Mouse (Mus musculus) layer of hippocampus, adult 18-20 months (tissue): Measurements from ENCODE around the gene Abca7. TPM values are rescaled to one million over a fixed set of nuclear protein-coding genes. Genes with fewer than 3 reads are reported as not detected.
A peak's percentile ranks its signal among the peaks of the same experiment; 100 is the strongest.

Experiments used
- DNase-seq, 2 experiments: peaks; one replicate each; pipeline ENCODE4 v3.0.0; 2022; ENCODE audit warnings: low spot score in 2 of 2
- total RNA-seq, 2 experiments: library from RNA; stranded (reverse); gene quantifications; 2 replicates each; pipeline ENCODE4 v1.2.3; 2021

Gene Abca7
- total RNA-seq, 2 experiments from 2014 or later, result 10.2 to 12.0 TPM

DNA sequence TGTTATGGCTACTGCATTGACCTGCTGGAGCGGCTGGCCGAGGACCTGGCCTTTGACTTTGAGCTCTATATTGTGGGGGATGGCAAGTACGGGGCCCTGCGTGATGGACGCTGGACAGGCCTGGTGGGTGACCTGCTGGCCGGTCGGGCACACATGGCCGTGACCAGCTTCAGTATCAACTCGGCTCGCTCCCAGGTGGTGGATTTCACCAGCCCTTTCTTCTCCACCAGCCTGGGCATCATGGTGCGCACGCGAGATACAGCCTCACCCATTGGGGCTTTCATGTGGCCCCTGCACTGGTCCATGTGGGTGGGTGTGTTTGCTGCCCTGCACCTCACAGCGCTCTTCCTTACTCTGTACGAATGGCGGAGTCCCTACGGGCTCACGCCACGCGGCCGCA, 22.2 kb upstream of the Abca7 start:
- no peak for DNase-seq

DNA sequence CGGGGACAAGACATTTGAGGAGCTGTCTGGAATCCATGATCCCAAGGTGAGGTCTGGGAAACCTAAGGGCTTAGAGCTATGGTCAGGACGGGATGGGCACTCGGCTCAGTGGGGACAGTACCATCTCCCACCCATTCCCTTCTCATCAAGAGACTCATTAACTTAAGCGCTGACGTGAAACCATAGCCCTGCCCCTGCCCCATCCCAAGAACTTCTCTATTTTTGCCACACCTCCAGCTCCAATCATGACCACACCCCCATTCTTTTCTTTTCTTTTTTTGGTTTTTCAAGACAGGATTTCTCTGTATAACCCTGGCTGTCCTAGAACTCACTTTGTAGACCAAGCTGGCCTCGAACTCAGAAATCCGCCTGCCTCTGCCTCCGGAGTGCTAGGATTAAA, 21.6 kb upstream of the Abca7 start:
- DNase-seq, result no peak

DNA sequence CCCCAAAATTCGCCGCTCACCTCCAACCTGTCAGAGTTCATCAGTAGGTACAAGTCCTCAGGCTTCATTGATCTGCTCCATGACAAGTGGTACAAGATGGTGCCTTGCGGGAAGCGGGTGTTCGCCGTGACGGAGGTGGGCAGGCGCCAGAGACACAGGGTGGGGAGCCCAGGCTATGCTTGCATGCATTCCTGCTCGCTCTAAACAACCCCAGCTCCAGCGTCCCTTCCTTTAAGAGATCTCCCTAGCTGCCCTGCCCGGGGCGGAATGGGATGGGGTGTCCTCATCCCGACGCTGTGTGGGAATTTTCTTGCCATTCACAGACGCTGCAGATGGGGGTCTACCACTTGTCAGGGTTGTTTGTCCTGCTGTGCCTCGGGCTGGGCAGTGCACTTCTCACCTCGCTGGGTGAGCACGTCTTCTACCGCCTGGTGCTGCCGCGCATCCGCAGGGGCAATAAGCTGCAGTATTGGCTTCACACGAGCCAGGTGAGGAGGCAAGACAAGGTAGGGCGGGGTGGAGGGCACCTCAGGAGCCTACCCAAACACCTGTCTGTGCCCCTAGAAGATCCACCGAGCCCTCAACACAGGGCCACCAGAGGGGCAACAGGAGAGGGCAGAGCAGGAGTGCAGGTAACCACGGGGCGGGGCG, 20.1 kb upstream of the Abca7 start:
- DNase-seq, result no peak

DNA sequence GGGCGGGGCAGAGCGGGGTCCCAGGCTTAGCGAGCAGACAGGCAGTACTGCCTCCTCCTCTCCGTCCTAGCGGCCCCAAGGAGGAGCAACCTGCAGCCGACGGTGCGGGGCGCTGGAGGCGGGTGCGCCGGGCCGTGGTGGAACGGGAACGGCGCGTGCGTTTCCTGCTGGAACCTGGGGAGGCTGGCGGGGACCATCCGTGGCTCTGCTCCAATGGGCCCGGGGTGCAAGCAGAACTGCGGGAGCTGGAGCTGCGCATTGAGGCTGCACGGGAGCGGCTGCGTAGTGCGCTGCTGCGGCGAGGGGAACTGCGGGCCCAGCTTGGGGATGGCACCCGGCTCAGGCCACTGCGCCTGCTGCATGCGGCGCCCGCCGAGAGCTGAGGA, 19.6 kb upstream of the Abca7 start:
- DNase-seq, result no peak

DNA sequence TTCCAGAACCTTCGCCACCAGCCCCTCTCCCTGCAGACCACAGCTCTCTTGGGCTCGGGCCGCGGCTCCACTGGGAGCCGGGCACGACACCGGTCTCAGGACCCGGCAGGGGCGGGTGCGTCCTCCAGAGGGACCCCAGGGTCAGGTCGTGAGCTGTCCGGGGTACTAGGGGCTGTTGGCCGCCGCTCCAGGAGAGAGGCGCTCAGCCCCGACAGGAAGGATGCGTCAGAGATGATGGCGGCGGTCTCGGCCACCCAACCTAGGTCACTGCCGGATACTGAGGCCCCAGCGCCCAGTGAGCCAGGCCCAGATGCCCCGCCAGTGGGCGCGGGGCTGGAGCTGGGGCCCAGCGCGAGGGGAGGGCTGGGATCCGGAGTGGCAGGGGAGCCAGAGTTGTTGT, 19.0 kb upstream of the Abca7 start:
- no peak for DNase-seq

DNA sequence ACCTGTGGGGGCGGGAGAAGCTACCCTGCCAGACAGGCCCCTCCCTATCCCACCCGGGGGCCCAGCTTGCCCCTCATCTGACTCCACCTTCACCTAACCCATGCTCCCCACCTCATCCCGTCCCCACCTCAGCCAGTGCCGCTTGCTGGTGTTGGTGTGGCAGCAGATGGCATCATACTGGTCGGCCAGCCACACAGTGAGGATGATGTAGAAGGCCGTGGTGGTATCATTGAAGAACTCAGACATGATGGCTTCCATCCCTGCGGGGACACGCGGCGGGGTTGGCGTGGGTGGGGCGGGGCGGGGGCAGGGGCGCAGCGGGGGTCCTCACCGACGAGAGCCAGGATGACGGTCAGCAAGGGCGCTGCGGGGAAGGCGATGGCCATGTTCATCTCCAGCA, 18.2 kb upstream of the Abca7 start:
- DNase-seq, result no peak

DNA sequence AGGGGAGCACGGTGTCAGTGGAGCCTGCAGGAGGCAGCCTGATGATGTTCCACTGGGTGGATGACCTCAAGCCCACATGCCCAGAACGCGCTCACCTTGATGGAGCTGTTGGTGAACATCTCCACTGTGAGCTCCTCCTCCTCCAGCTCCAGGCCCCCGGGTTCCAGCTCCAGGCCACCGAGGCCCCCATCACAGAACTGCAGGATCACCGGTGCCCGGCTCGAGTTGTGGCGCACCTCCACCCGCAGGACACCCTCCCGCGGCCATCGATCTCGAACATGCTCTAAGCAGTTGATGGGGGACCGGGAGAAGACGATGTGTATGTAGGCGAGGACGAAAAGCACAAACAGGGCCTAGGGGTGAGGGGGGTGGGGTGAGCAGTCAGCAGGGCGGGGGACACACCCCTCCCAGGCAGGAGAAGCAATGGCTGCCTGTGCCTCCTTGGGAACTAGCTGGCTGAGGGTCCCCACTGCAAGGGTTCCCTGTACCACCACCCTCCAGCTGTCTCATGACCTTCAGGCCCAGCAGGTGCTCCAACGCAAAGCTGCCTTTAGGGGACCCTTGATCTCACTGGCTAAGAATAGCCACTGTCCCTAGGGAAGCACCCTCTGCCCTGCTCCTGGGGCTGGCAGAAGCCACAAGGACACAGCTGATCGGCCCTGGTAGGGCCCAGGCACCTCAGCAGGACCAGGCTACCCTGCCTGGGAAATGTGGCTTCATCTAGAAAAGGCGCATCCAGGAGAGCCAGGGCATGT, 16.7 kb upstream of the Abca7 start:
- DNase-seq, result no peak

DNA sequence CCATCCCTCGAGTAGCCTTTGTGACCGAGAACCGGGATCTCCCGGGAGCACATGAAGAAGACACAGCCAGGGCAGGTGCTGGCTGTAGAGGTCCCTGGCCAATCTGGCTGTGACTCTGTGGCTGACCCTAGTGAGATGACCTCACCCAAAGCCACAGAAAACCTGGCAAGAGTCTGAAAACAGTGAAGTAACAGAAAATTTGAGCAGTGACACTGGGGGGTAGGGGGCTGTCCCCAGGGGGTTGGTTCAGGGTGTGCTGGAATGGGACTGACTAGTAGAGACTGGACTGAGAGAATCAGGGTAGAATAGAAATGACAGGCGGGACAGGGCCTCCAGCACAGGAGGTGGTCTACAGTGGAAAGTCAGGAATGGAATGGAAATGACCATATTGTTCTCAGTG, 13.1 kb upstream of the Abca7 start:
- DNase-seq, result no peak

DNA sequence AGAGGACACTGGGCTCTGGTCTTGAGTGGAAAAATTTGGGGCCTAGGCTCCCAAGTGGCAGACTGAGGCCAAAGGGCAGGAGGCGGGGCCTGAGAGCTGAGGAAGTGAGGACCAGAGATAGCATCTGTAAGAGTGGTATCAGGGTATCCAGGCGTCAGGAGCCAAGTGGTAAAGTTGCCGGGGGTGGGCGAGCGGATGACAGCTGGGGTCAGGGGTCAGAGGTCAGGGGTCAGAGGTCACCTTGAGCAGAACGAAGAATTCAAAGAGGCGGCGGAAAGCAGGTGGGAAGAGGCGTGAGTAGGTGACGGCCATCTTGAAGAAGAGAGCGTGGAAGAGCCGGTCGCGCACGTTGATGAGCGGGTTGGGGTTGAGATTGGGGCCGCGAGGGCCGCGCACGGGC, 12.6 kb upstream of the Abca7 start:
- peak in 1 of 2 experiments; percentile 69 for DNase-seq

DNA sequence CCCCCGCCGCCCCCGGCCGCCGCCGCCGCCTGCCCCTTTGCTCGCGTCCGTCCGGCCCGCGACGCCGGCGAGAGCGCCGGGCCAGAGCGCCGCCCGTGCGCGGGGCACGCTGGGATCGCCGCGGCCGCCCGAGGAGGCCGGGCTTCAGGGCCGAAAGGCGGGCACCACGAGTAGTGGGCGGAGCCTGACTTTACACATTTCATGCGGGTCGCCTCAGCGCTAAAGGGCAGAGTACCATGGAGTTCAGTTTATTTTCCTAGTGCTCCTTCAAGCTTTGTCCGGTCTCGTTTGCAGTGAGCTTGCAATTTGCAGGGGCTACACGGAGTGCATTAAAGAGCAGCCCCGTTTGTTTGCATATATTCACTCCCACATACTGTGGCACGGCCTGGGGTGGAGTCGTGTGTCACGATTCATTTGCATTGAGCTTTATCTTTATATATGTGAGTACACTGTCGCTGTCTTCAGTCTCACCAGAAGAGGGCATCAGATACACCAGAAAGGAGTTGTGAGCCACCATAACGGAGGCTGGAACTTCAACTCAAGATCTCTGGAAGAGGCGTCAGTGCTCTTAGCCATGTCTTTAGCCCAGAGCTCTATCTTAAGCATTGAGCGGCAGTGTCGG, 12.0 kb upstream of the Abca7 start, which contains the start of gene Tmem259:
Gene Tmem259 (minus strand): TSS at position 136 of the 622 bp plus-strand sequence.
- DNase-seq, result peak; percentile 78 to 88

DNA sequence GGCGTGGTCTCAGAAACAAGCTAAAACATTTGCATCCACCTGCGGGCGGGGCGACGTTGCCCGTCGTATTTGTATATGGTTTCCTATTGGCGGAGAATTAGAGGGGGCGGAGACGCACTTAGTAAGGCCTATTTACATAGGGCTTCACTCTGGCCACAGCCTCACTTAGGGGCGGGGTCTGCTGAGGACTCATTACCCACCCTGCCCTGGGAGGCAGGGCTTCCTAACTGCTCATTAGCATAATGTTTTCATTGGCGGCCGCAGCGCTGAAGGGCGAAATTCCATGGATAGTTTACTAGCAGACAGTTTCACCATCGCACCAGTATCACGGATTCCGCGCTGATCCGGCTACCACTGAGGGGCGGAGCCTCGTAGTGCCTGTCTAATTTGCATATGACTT, 11.4 kb upstream of the Abca7 start:
- peak; percentile 95 to 99 for DNase-seq

DNA sequence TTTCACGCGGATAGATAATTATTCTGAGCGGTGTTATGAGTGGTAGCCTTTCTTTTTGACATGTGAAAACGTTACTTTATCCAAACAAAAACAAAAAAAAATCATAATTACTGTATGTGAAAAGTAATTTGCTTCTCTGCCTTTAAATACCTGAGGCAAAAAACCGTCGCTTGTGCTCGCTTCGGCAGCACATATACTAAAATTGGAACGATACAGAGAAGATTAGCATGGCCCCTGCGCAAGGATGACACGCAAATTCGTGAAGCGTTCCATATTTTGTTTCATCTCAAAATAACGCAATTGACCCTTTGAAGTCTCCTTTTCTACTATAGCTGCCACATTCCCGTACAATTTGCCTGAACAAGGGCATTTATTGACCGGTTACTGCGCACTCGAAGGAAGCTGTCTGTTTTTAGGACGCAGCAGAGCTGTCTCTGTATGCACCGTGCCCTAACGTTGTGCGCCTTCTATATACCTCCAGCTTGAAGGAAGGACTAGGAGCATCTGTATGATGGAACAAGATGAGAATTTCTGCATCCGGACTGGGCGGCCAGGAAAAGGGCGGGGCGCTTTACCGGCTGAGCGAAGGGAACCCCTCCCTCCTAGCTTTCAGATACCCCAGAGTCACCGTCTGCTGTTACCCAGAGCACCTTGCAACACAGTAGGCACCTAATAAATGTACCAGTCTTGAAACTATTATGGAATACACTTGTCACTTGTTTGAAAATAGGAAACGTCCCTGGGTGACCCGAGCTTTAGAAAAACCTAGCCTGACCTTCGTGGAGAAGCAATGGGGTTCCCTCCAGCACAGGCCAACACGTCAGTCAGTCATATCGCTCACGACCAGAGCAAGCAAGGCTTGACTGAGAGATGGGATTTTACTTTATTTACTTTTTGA, 10.7 kb upstream of the Abca7 start:
- DNase-seq, result peak; percentile 61 to 77

DNA sequence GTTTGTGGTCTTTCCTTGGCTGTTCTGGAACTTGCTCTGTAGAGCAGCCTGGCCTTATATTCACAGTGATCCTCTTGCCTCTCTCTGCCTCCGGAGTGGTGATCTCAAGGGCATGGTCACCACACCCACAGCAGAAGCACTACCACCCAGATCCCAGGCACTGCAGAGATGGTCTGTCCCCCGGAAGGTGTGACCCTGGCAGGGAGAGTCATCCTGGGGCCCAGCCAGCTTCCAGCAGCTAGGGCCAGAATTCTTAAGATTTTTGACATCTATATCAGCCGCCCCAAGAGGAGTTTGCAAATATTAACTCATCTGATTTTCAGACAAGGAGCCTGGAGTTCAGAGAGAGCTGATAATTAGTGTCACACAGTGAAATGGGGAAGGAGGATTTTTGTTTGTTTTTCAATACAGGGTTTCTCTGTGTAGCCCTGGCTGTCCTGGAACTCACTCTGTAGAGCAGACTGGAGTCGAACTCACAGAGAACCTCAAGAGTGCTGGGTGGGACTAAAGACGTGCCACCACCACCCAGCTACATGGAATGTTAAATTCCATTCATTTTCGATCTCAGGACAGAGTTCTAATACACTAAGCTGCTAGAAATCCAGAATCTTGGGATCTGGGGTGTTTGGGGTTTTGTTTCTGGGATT, 9.9 kb upstream of the Abca7 start:
- DNase-seq, result no peak

DNA sequence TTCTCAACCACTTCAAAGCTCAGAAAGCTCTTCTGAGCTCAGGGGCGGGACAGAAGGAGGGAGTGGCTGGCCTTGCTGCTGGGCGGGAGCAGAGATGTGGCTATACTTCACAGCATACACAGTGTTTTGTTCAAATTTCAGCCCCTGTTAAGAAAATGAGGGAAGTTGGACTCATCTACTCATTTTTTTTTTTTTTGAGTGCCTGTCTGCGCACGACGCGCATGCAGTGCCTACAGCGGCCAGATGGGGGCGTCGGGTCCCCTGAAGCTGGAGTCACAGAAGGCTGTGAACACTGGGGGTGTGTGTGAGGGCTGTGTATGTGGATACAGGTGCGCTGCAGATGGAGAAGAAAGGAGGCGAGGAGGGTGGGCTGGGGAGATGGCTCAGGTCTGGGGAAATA, 9.3 kb upstream of the Abca7 start:
- DNase-seq, result peak; percentile 62 to 90

DNA sequence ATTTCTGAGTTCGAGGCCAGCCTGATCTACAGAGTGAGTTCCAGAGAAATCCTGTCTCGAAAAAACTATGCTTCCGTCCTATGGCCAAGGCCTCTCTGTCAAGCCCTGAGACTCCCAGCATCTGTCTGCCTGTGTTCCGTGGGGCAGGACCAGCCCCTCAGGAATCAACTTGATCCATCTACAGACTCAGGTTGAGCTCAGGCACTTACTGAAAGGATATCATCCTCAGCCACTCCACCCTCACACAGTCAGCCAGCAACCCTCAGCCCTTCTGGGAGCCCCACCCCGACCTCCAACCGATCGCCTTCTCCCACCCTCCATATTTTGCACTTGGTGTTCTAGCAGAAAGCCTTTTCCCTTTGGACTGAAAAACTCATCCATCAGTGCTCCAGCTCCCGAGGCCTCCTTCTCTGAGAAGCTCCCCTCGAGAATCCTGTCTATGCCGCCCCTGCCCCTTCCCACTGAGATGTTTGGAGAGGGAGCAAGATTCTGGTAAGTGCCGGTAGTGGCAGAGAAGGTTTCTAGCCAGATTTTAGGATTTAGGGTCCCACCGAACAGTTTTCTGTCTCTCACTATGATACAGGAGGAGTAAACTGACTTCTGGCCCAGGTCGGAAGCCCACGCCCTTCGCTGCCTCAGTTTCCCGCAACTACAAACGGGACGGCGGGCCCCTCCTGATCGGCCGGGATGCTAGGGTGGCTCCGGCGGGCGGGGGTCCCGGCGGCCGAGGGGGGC, 8.4 kb upstream of the Abca7 start:
- no peak for DNase-seq

DNA sequence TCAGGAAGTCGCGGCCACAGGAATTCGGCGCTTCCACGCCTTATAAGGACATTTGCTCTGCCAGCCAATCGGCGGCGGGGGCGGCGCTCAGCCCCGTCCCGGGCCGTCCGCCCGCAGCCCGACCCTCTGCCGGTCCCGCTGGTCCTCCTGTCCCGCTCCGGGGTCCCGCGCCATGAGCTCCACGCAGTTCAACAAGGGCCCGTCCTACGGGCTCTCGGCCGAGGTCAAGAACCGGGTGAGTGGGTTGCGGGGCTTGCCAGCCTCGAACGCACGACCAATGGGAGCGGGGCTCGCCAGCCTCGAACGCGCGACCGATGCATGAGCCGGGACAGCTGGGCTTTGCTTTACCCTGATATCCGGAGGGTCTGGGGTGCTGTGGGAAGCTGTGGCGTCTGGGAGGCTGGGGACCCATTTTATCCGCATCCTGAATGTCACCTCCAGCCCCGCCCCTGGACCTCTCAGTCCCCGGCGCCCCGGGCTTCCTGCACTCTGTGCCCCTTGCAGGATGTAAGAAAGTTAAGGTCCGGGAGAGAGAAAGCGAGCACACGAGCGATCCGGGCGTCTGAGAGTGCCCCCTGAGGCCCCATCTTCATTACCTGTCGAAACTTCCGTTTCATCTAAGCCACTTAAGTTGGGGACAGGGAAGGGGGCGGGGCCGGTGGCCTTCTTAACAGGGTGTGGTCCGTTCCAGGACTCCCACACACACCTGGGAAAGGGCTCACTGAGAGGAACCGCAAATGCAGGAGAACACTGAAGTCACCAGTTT, 7.6 kb upstream of the Abca7 start, which contains the start of gene Cnn2:
Gene Cnn2 (plus strand): TSS at position 79 of the 766 bp plus-strand sequence.
- no peak for DNase-seq

DNA sequence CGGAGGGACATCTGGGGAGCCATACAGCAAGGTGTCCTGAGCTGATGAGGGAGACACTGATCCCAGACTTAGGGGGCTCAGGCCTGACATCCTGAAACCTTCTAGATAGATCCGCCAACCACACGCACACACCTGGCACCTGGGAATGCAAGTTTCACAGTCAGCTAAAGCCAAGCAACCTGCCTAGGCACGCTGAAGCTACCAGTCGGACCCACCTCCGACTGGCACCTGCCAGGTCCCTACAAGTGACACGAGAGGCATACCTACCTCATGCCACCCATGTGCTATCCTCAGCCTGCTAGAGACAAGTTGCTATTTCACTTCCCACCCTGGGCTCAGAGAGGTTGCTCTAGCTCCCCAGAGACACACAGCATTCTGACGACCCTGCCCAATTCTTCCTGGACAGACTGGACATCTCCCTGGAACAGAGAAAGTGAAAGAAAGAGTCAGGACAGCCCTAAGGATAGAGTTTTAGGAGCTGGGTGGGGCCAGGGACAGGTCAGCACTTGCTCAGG, 7.0 kb upstream of the Abca7 start:
- DNase-seq, result no peak

DNA sequence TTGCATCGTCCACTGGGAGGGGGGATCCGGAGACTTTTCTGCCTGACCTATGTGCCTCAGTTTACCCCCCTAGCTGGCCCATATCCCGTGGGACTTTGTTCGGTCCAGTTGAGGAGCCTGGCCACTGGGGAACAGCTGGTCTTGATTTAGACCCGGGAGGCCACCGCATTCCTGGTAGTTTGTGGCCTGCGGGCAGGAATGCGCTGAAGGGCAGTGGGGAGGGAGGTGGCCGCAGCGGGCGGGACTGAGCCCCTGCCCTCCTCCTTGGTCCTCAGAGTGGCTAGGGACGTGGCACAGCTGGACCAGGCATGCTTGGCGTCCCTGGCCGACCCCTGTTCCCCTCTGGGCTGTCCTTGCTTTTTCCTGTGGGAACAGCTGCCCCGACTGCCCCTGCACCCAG, 6.4 kb upstream of the Abca7 start:
- no peak for DNase-seq

DNA sequence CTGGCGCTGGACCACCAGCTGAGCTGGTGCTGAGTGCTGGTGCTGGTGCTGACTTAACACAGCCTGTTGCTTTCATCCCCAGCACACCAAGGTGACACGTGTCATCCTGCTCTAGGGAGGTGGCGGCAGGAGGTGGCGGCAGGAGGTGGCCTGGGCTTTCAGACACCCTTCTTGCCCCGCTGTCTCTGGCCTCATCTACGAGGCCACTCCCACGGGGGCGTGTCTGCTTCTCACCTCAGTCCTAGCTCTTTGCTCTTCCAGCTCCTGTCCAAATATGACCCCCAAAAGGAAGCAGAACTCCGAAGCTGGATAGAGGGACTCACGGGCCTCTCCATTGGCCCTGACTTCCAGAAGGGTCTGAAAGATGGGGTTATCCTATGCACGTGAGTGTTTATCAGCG, 5.2 kb upstream of the Abca7 start:
- DNase-seq, result no peak
